Mouse (Mus musculus): Measurements from ENCODE around the gene Slc19a1.

The Slc19a1 gene

GRCm38 (mm10) chr10:77097006-77097889, 65.2 kb downstream of the Slc19a1 start:
- DNase-seq: no peak

- no peak for DNase-seq
Measured at GRCm38 (mm10) chr10:77097890-77098200, 65.8 kb downstream of the Slc19a1 start.

- DNase-seq: no peak
Measured at GRCm38 (mm10) chr10:77098619-77099018, 66.6 kb downstream of the Slc19a1 start.

- DNase-seq: no peak
Measured at GRCm38 (mm10) chr10:77099777-77100176, 67.7 kb downstream of the Slc19a1 start.

- DNase-seq: no peak
Measured at GRCm38 (mm10) chr10:77103689-77104088, 71.6 kb downstream of the Slc19a1 start.

GRCm38 (mm10) chr10:77104327-77104726, 72.3 kb downstream of the Slc19a1 start:
- DNase-seq: no peak

GRCm38 (mm10) chr10:77108106-77108505, 76.1 kb downstream of the Slc19a1 start:
- no peak for DNase-seq

- no peak for DNase-seq
Measured at GRCm38 (mm10) chr10:77110010-77110409, 78.0 kb downstream of the Slc19a1 start.
